ENCODE assay signal across 9 mouse cellular contexts in the genomic region with DNA sequence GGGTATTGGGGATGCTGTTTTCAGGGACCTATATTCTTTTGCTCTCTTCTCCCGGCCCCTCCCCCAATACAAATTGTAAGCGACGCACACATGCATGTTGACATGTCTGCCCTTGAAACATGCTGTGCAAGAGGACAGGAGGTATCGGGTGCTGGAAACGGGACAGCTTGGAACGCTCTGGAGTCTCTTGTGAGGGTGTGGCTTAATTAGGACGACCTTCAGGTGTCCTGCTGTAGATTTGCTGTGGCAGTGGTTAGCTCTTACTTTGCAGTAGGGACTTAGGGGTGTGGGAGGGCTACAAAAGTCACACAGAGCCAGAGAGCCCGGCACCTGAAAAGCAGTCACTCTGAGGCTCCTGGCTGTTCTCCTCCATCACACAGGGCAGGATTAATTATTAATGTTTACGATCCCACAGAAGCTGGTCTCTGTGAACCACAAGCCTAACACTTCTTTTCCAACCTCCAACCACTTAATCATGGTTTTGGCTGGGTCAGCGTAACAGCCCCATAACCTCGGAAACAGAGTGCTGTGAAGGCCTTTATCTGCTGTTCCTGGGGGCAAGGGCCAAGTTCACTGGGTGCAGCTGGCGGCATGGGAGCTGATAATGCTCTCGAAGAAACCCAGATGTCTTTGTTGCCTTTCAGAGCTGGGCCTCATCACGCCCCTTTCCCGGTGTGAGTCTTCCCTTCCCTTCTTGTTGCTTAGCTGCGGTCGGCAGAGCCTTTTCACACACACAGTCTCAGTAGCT. TPM values are rescaled to one million over a fixed set of nuclear protein-coding genes. Genes with fewer than 3 reads are reported as not detected.
A peak's percentile ranks its signal among the peaks of the same experiment; 100 is the strongest.
DNase-seq lines count a peak whose midpoint lies in the region; ATAC-seq and TF ChIP-seq lines count a peak whose summit lies in the region.
"Had no signal": no experiment of that assay in that cellular context is flagged by ENCODE, and none has a peak within 500 bp of the region (broad histone marks: within the 10 kb centered on the region; RNA-seq: fewer than 3 reads in every experiment).

No protein-coding gene starts in this region.

- no peak for ATAC-seq in hindbrain, embryonic 16.5 days
- 0 out of 2 replicates have a peak, but pooled peaks have one; percentile 37 for ATAC-seq in erythroid progenitor cell, adult 5-6 weeks (replicated peaks; ENCODE audit: low FRiP score, poor library complexity, severe bottlenecking)
- ATAC-seq in kidney, embryonic 16.5 days (ENCODE audit: low FRiP score, low TSS enrichment): peak; percentile 58
- no peak for ATAC-seq in activated CD4-positive, CD25-positive, alpha-beta regulatory T cell, adult 4 months

- peaks cover 6% of the 10 kb centered on the region; the same call in 1 of the 2 replicates for H3K27me3 ChIP-seq in hindbrain, embryonic 10.5 days (ENCODE audit: insufficient read depth, poor library complexity, severe bottlenecking)
- no peaks in the 10 kb centered on the region for H3K27me3 ChIP-seq in hindbrain, embryonic 16.5 days (replicated peaks; ENCODE audit: control insufficient read depth, insufficient read depth, low read length)
- H3K27me3 ChIP-seq in kidney, embryonic 16.5 days (ENCODE audit: insufficient read depth, low read length): no peaks in the 10 kb centered on the region

- H3K9ac ChIP-seq in hindbrain, embryonic 16.5 days (ENCODE audit: low read depth, low read length): no peak overlapping the region
- H3K9ac ChIP-seq in kidney, embryonic 16.5 days (replicated peaks; ENCODE audit: low read length): no peak overlapping the region

- peak; percentile 43 for DNase-seq in hindbrain, embryonic 10.5 days (ENCODE audit: low spot score)
- no peak for DNase-seq in thymus, postnatal 25 days
- no peak for DNase-seq in left cerebral cortex, postnatal 36 days (ENCODE audit: low spot score in 2 of 2)
- DNase-seq: lung, postnatal 4 days had no signal

- no peak for TF ChIP-seq CTCF in olfactory bulb, adult 2 months (IDR thresholded peaks at IDR 0.05; ENCODE audit: insufficient read depth, low read depth, low read length)

- H3K9me3 ChIP-seq in hindbrain, embryonic 10.5 days: no peaks in the 10 kb centered on the region
- no peaks in the 10 kb centered on the region for H3K9me3 ChIP-seq in hindbrain, embryonic 16.5 days (ENCODE audit: control insufficient read depth, low read length)
- no peaks in the 10 kb centered on the region for H3K9me3 ChIP-seq in kidney, embryonic 16.5 days (ENCODE audit: low read length)

- peaks cover 35% of the 10 kb centered on the region for H3K4me1 ChIP-seq in hindbrain, embryonic 10.5 days (replicated peaks)
- no peaks in the 10 kb centered on the region for H3K4me1 ChIP-seq in hindbrain, embryonic 16.5 days (ENCODE audit: control insufficient read depth, insufficient read depth, low read depth, low read length)
- peaks cover 13% of the 10 kb centered on the region for H3K4me1 ChIP-seq in kidney, embryonic 16.5 days (ENCODE audit: insufficient read depth, low read length)
- peaks cover 23% of the 10 kb centered on the region for H3K4me1 ChIP-seq in olfactory bulb, adult 2 months (ENCODE audit: control insufficient read depth, insufficient read depth, low read length)

- no peak overlapping the region for H3K4me3 ChIP-seq in hindbrain, embryonic 10.5 days
- no peak overlapping the region for H3K4me3 ChIP-seq in hindbrain, embryonic 16.5 days (ENCODE audit: low read length)
- H3K4me3 ChIP-seq in kidney, embryonic 16.5 days (ENCODE audit: low read length): no peak overlapping the region
- H3K4me3 ChIP-seq in olfactory bulb, adult 2 months (ENCODE audit: insufficient read depth, low read depth, low read length): no peak overlapping the region

- TF ChIP-seq POLR2A in olfactory bulb, adult 2 months (IDR thresholded peaks at IDR 0.05; ENCODE audit: insufficient read depth, low read depth, low read length): no peak

- H3K4me2 ChIP-seq in hindbrain, embryonic 16.5 days (ENCODE audit: low read length): no peak overlapping the region
- 0 out of 2 replicates have a peak overlapping the region, but pooled peaks have one; percentile 24 for H3K4me2 ChIP-seq in kidney, embryonic 16.5 days (replicated peaks; ENCODE audit: low read depth, low read length)

- intact Hi-C loops in left cerebral cortex, postnatal 36 days (cut with DNase I): loop anchor here (5.0 kb wide), 1 partner anchor 53 kb away; no protein-coding TSS in a partner anchor

- peak overlapping the region; percentile 68 for H3K27ac ChIP-seq in hindbrain, embryonic 10.5 days
- no peak overlapping the region for H3K27ac ChIP-seq in hindbrain, embryonic 16.5 days (ENCODE audit: low read depth, low read length)
- H3K27ac ChIP-seq in kidney, embryonic 16.5 days (ENCODE audit: low read length): peak overlapping the region; percentile 79
- peak overlapping the region; percentile 23; the same call in 1 of the 2 replicates for H3K27ac ChIP-seq in olfactory bulb, adult 2 months (ENCODE audit: insufficient read depth, low read depth, low read length)

- WGBS in hindbrain, embryonic 10.5 days: 54% methylated on average over 17 of the region's 17 CpGs
- WGBS in hindbrain, embryonic 16.5 days: 38% methylated on average over 17 of the region's 17 CpGs
- WGBS in kidney, embryonic 16.5 days: 30% methylated on average over 17 of the region's 17 CpGs
- WGBS in olfactory bulb, adult 2 months: 48% methylated on average over 17 of the region's 17 CpGs

- H3K36me3 ChIP-seq in hindbrain, embryonic 10.5 days: peaks cover under 1% of the 10 kb centered on the region; the same call in 1 of the 2 replicates
- H3K36me3 ChIP-seq in hindbrain, embryonic 16.5 days (ENCODE audit: control insufficient read depth, insufficient read depth, low read length): no peaks in the 10 kb centered on the region
- no peaks in the 10 kb centered on the region for H3K36me3 ChIP-seq in kidney, embryonic 16.5 days (ENCODE audit: insufficient read depth, low read length)

RNA-seq across cellular contexts. Expression of gene Nek2, which starts 17.9 kb away (rescaled TPM):
- 41.6 and 59.7 TPM in 2 replicates for polyA plus RNA-seq in hindbrain, embryonic 10.5 days (2016; fragmentation: Nextera tagmentation; extraction: Ambion mirVana)
- 7.5 and 9.4 TPM in 2 replicates for polyA plus RNA-seq in hindbrain, embryonic 16.5 days (2015; fragmentation: Nextera tagmentation; extraction: Ambion mirVana)
- total RNA-seq in erythroid progenitor cell, adult 5-6 weeks (2015; ENCODE audit: low replicate concordance): 98.4 and 116 TPM in 2 replicates
- total RNA-seq in erythroid progenitor cell, adult 5-6 weeks (2017; ENCODE audit: low replicate concordance): 213 and 225 TPM in 2 replicates
- polyA plus RNA-seq in kidney, embryonic 16.5 days (2015; fragmentation: Nextera tagmentation; extraction: Ambion mirVana): 50.8 and 52.3 TPM in 2 replicates
- not detected in 2 replicates for polyA plus RNA-seq in olfactory bulb, adult 2 months (2012; ENCODE audit: insufficient read depth, insufficient read length, low replicate concordance, missing spikeins)
- 1 to 10 TPM; 1.3 to 1.6 TPM for total RNA-seq in left cerebral cortex, postnatal 36 days (2021)
- 1 to 10 TPM; 4.4 to 5.0 TPM for polyA plus RNA-seq in activated CD4-positive, CD25-positive, alpha-beta regulatory T cell, adult 4 months (2017; shearing (Covaris generic))

Comparison
In these comparisons a context has a peak if more than half of its experiments do, and no peak if none do; other contexts are left out.
1. ATAC-seq: peak in erythroid progenitor cell, adult 5-6 weeks (single experiment) and kidney, embryonic 16.5 days (single experiment); none in hindbrain, embryonic 16.5 days (single experiment) and activated CD4-positive, CD25-positive, alpha-beta regulatory T cell, adult 4 months (single experiment).